Mouse (Mus musculus): Measurements from ENCODE around the gene 2610507B11Rik.

The 2610507B11Rik gene

GRCm38 (mm10) chr11:78289146-78289763 lies 27.7 kb downstream of the 2610507B11Rik start:
- DNase-seq (ENCODE audit: low read depth, low spot score) = no peak

GRCm38 (mm10) chr11:78290654-78291053 lies 29.1 kb downstream of the 2610507B11Rik start, which contains the start of gene BC030499:
Gene BC030499, plus strand, starts transcription at chr11:78290841.
- no peak for DNase-seq (ENCODE audit: low read depth, low spot score)

GRCm38 (mm10) chr11:78294585-78294984 lies 33.0 kb downstream of the 2610507B11Rik start:
- no peak for DNase-seq (ENCODE audit: low read depth, low spot score)

- no peak for DNase-seq (ENCODE audit: low read depth, low spot score)
Measured at GRCm38 (mm10) chr11:78300917-78301316, 39.4 kb downstream of the 2610507B11Rik start.

GRCm38 (mm10) chr11:78301357-78302084 lies 40.0 kb downstream of the 2610507B11Rik start, which contains the start of gene Spag5:
Gene Spag5, plus strand, starts transcription at chr11:78301529.
- peak; percentile 90 for DNase-seq (ENCODE audit: low read depth, low spot score)

- no peak for DNase-seq (ENCODE audit: low read depth, low spot score)
Measured at GRCm38 (mm10) chr11:78305272-78305671, 43.7 kb downstream of the 2610507B11Rik start.

GRCm38 (mm10) chr11:78310861-78311511 lies 49.4 kb downstream of the 2610507B11Rik start:
- no peak for DNase-seq (ENCODE audit: low read depth, low spot score)

GRCm38 (mm10) chr11:78313662-78314061 lies 52.1 kb downstream of the 2610507B11Rik start:
- no peak for DNase-seq (ENCODE audit: low read depth, low spot score)

- no peak for DNase-seq (ENCODE audit: low read depth, low spot score)
Measured at GRCm38 (mm10) chr11:78318411-78318810, 56.9 kb downstream of the 2610507B11Rik start.

GRCm38 (mm10) chr11:78322076-78322831 lies 60.7 kb downstream of the 2610507B11Rik start:
- DNase-seq (ENCODE audit: low read depth, low spot score) = peak; percentile 1

GRCm38 (mm10) chr11:78322860-78323259 lies 61.3 kb downstream of the 2610507B11Rik start, which contains the start of gene Aldoc:
Gene Aldoc, plus strand, starts transcription at chr11:78322968.
- peak; percentile 90 for DNase-seq (ENCODE audit: low read depth, low spot score)

GRCm38 (mm10) chr11:78324000-78324785 lies 62.6 kb downstream of the 2610507B11Rik start:
- DNase-seq (ENCODE audit: low read depth, low spot score) = no peak

GRCm38 (mm10) chr11:78324965-78325364 lies 63.4 kb downstream of the 2610507B11Rik start:
- no peak for DNase-seq (ENCODE audit: low read depth, low spot score)

- no peak for DNase-seq (ENCODE audit: low read depth, low spot score)
Measured at GRCm38 (mm10) chr11:78327215-78327614, 65.7 kb downstream of the 2610507B11Rik start.

- DNase-seq (ENCODE audit: low read depth, low spot score) = peak; percentile 95
Measured at GRCm38 (mm10) chr11:78327634-78328511, 66.3 kb downstream of the 2610507B11Rik start, which contains the start of gene Pigs. Gene Pigs, plus strand, starts transcription at chr11:78328415.

GRCm38 (mm10) chr11:78328512-78329056 lies 67.0 kb downstream of the 2610507B11Rik start:
- no peak for DNase-seq (ENCODE audit: low read depth, low spot score)

GRCm38 (mm10) chr11:78332676-78333075 lies 71.1 kb downstream of the 2610507B11Rik start:
- no peak for DNase-seq (ENCODE audit: low read depth, low spot score)

GRCm38 (mm10) chr11:78333992-78334391 lies 72.4 kb downstream of the 2610507B11Rik start:
- DNase-seq (ENCODE audit: low read depth, low spot score) = no peak

GRCm38 (mm10) chr11:78337040-78337439 lies 75.5 kb downstream of the 2610507B11Rik start:
- DNase-seq (ENCODE audit: low read depth, low spot score) = no peak
